Mouse (Mus musculus): ENCODE results near the gene Slc37a4.

DNA sequence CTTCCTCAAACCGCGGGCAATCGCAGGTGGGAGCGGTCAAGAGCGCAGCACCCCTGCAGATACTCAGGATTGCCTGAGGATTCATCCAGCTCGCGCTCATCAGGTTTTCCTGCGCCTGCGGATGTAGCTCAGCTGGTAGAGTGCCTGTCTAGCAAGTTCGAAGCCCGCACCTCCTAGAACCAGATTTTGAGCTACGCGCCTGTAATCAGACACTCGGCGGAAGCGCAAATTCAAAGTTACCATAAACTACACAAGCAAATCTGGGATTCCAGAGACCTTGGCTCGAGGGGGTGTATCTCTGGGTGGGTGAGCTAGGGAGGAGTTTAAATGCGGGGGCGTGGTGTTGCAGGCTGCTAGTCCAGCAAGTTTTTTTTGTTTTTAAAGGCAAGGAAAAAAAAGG lies 44.3 kb downstream of the Slc37a4 start, which contains the start of gene Foxr1:
- TF ChIP-seq EP300 (IDR thresholded peaks at IDR 0.05) (no peak), CTCF (IDR thresholded peaks at IDR 0.05) (no peak)
